ENCODE assay signal across 10 mouse cellular contexts in the genomic region with DNA sequence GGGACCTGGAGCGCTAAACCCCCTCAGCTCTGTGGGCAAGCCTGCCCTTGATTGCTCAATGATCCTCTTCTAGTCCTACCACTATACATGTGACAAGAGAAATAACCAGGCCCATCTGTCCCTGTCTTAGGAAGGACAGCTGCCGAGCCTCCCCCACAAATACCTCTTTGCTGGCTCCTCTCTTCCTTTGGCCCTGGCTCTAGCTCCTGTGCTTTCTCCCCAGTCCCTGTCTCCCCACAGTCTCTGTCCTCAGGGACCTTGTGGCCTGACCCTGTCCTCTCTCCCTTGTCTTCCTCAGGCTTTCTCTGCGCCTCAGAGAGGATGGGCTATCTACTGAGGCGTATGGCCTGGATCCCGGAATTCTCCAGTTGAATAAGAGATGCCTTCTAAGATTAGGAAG. TPM values are rescaled to one million over a fixed set of nuclear protein-coding genes. Genes with fewer than 3 reads are reported as not detected.
DNase-seq lines count a peak whose midpoint lies in the region; ATAC-seq and TF ChIP-seq lines count a peak whose summit lies in the region.
"Had no signal": no experiment of that assay in that cellular context is flagged by ENCODE, and none has a peak within 500 bp of the region (broad histone marks: within the 10 kb centered on the region; RNA-seq: fewer than 3 reads in every experiment).

No protein-coding gene starts in this region.

- no peaks in the 10 kb centered on the region for H3K9me3 ChIP-seq in hindbrain, embryonic 12.5 days (replicated peaks)
- no peaks in the 10 kb centered on the region for H3K9me3 ChIP-seq in hindbrain, embryonic 16.5 days (ENCODE audit: control insufficient read depth, low read length)
- no peaks in the 10 kb centered on the region for H3K9me3 ChIP-seq in hindbrain, postnatal 0 days (ENCODE audit: low read length)
- H3K9me3 ChIP-seq: G1E had no signal

- H3K27ac ChIP-seq in hindbrain, embryonic 12.5 days: peak overlapping the region; percentile 80; the same call in 1 of the 2 replicates
- H3K27ac ChIP-seq in hindbrain, embryonic 16.5 days (ENCODE audit: low read depth, low read length): no peak overlapping the region
- H3K27ac ChIP-seq in hindbrain, postnatal 0 days: peak overlapping the region; percentile 85; the same call in 1 of the 2 replicates

- peak; percentile 52 for DNase-seq in right cerebral cortex, postnatal 25 days
- no peak for DNase-seq in right cerebral cortex, postnatal 4 days
- DNase-seq in hindbrain, postnatal 0 days (ENCODE audit: low spot score): no peak
- no peak for DNase-seq in yolk sac, embryonic 10.5 days (ENCODE audit: low spot score)
- DNase-seq in adipocyte (ENCODE audit: low spot score): no peak
- DNase-seq: kidney, adult 8-10 months; thymus, postnatal 4 days had no signal

- TF ChIP-seq CTCF in hindbrain, postnatal 0 days (IDR thresholded peaks at IDR 0.05; ENCODE audit: low read depth): no peak

- no peak for ATAC-seq in hindbrain, embryonic 12.5 days (ENCODE audit: low FRiP score)
- ATAC-seq in hindbrain, embryonic 16.5 days: no peak
- no peak for ATAC-seq in hindbrain, postnatal 0 days

- H3K4me3 ChIP-seq in hindbrain, embryonic 12.5 days: no peak overlapping the region
- H3K4me3 ChIP-seq in hindbrain, embryonic 16.5 days (ENCODE audit: low read length): no peak overlapping the region
- no peak overlapping the region for H3K4me3 ChIP-seq in hindbrain, postnatal 0 days (ENCODE audit: low read length)

- H3K36me3 ChIP-seq in hindbrain, embryonic 12.5 days: 0 out of 2 replicates have a peak, but pooled peaks cover 7% of the 10 kb centered on the region
- H3K36me3 ChIP-seq in hindbrain, embryonic 16.5 days (ENCODE audit: control insufficient read depth, insufficient read depth, low read length): peaks cover 2% of the 10 kb centered on the region; the same call in 1 of the 2 replicates
- 0 out of 2 replicates have a peak, but pooled peaks cover 4% of the 10 kb centered on the region for H3K36me3 ChIP-seq in hindbrain, postnatal 0 days (ENCODE audit: insufficient read depth, low read length)
- H3K36me3 ChIP-seq: G1E had no signal

- H3K4me1 ChIP-seq in hindbrain, embryonic 12.5 days: peaks cover 17% of the 10 kb centered on the region
- peaks cover 12% of the 10 kb centered on the region for H3K4me1 ChIP-seq in hindbrain, embryonic 16.5 days (ENCODE audit: control insufficient read depth, insufficient read depth, low read depth, low read length)
- H3K4me1 ChIP-seq in hindbrain, postnatal 0 days (ENCODE audit: insufficient read depth, low read length): peaks cover 4% of the 10 kb centered on the region; the same call in 1 of the 2 replicates

- no peak overlapping the region; the same call in 1 of the 2 replicates for H3K4me2 ChIP-seq in hindbrain, embryonic 12.5 days (replicated peaks)
- no peak overlapping the region for H3K4me2 ChIP-seq in hindbrain, embryonic 16.5 days (ENCODE audit: low read length)
- H3K4me2 ChIP-seq in hindbrain, postnatal 0 days (ENCODE audit: low read depth, low read length): no peak overlapping the region

- WGBS in hindbrain, embryonic 12.5 days: 50% methylated on average over 5 of the region's 5 CpGs
- WGBS in hindbrain, embryonic 16.5 days: 61% methylated on average over 5 of the region's 5 CpGs
- 68% methylated on average over 5 of the region's 5 CpGs for WGBS in hindbrain, postnatal 0 days

- no peak overlapping the region for H3K9ac ChIP-seq in hindbrain, embryonic 12.5 days
- H3K9ac ChIP-seq in hindbrain, embryonic 16.5 days (ENCODE audit: low read depth, low read length): no peak overlapping the region; the same call in 1 of the 2 replicates
- no peak overlapping the region for H3K9ac ChIP-seq in hindbrain, postnatal 0 days (replicated peaks; ENCODE audit: low read length)

- peaks cover 37% of the 10 kb centered on the region for H3K27me3 ChIP-seq in hindbrain, embryonic 12.5 days
- H3K27me3 ChIP-seq in hindbrain, embryonic 16.5 days (replicated peaks; ENCODE audit: control insufficient read depth, insufficient read depth, low read length): peaks cover 15% of the 10 kb centered on the region
- no peaks in the 10 kb centered on the region for H3K27me3 ChIP-seq in hindbrain, postnatal 0 days (ENCODE audit: insufficient read depth, low read length)

RNA-seq across cellular contexts. Expression of a gene that starts 1.2 kb away (rescaled TPM):
- 6.0 and 6.4 TPM in 2 replicates for polyA plus RNA-seq in hindbrain, embryonic 12.5 days (2016; fragmentation: Nextera tagmentation; extraction: Ambion mirVana)
- 7.3 and 7.5 TPM in 2 replicates for polyA plus RNA-seq in hindbrain, embryonic 16.5 days (2015; fragmentation: Nextera tagmentation; extraction: Ambion mirVana)
- 32.0 and 35.5 TPM in 2 replicates for total RNA-seq in hindbrain, postnatal 0 days (2014; rRNA removed)
- 6.2 and 7.0 TPM in 2 replicates for polyA plus RNA-seq in hindbrain, postnatal 0 days (2015; fragmentation: Nextera tagmentation; extraction: Ambion mirVana)
- polyA plus RNA-seq: G1E had no signal

RNA-seq across cellular contexts. Expression of a gene that starts 2.6 kb away (rescaled TPM):
- 0.96 and 0.98 TPM in 2 replicates for polyA plus RNA-seq in hindbrain, embryonic 12.5 days (2016; fragmentation: Nextera tagmentation; extraction: Ambion mirVana)
- polyA plus RNA-seq in hindbrain, embryonic 16.5 days (2015; fragmentation: Nextera tagmentation; extraction: Ambion mirVana): 0.93 and 1.4 TPM in 2 replicates
- 1.0 and 1.3 TPM in 2 replicates for total RNA-seq in hindbrain, postnatal 0 days (2014; rRNA removed)
- polyA plus RNA-seq in hindbrain, postnatal 0 days (2015; fragmentation: Nextera tagmentation; extraction: Ambion mirVana): 1.4 and 1.6 TPM in 2 replicates
- total RNA-seq: G1E had no signal
- polyA plus RNA-seq: G1E had no signal

RNA-seq across cellular contexts. Expression of a gene that starts 14.1 kb away (rescaled TPM):
- 40.0 and 40.5 TPM in 2 replicates for polyA plus RNA-seq in hindbrain, embryonic 12.5 days (2016; fragmentation: Nextera tagmentation; extraction: Ambion mirVana)
- polyA plus RNA-seq in hindbrain, embryonic 16.5 days (2015; fragmentation: Nextera tagmentation; extraction: Ambion mirVana): 24.9 and 26.8 TPM in 2 replicates
- total RNA-seq in hindbrain, postnatal 0 days (2014; rRNA removed): 57.0 and 74.6 TPM in 2 replicates
- 18.5 and 21.2 TPM in 2 replicates for polyA plus RNA-seq in hindbrain, postnatal 0 days (2015; fragmentation: Nextera tagmentation; extraction: Ambion mirVana)

RNA-seq across cellular contexts. Expression of a gene that starts 14.2 kb away (rescaled TPM):
- polyA plus RNA-seq in hindbrain, embryonic 12.5 days (2016; fragmentation: Nextera tagmentation; extraction: Ambion mirVana): 68.6 and 80.7 TPM in 2 replicates
- 87.7 and 94.6 TPM in 2 replicates for polyA plus RNA-seq in hindbrain, embryonic 16.5 days (2015; fragmentation: Nextera tagmentation; extraction: Ambion mirVana)
- total RNA-seq in hindbrain, postnatal 0 days (2014; rRNA removed): 25.5 and 29.2 TPM in 2 replicates
- polyA plus RNA-seq in hindbrain, postnatal 0 days (2015; fragmentation: Nextera tagmentation; extraction: Ambion mirVana): 88.6 and 90.8 TPM in 2 replicates

RNA-seq across cellular contexts. Expression of a gene that starts 38.6 kb away (rescaled TPM):
- 19.4 and 19.8 TPM in 2 replicates for polyA plus RNA-seq in hindbrain, embryonic 12.5 days (2016; fragmentation: Nextera tagmentation; extraction: Ambion mirVana)
- 49.6 and 56.7 TPM in 2 replicates for polyA plus RNA-seq in hindbrain, embryonic 16.5 days (2015; fragmentation: Nextera tagmentation; extraction: Ambion mirVana)
- total RNA-seq in hindbrain, postnatal 0 days (2014; rRNA removed): 130 and 147 TPM in 2 replicates
- 49.0 and 55.4 TPM in 2 replicates for polyA plus RNA-seq in hindbrain, postnatal 0 days (2015; fragmentation: Nextera tagmentation; extraction: Ambion mirVana)
